Mouse (Mus musculus): ENCODE measurements around the gene Rabepk. TPM values are rescaled to one million over a fixed set of nuclear protein-coding genes. Genes with fewer than 3 reads are reported as not detected.
"Not testable (repeated sequence)": the region's sequence is repeated elsewhere in the genome, so short reads cannot be mapped to it uniquely, and the experiment has no call there.

The Rabepk gene
- 10 to 100 TPM; 53.6 to 62.6 (median 58.1) TPM for polyA plus RNA-seq (2017; shearing (Covaris generic))

- ATAC-seq = peak; percentile 75
Observed at GRCm38 (mm10) chr2:34799357-34800256, at the start of gene Rabepk. Gene Rabepk (minus strand): TSS chr2:34799912.

- ATAC-seq = no peak
Observed at GRCm38 (mm10) chr2:34847702-34848101, 48.0 kb upstream of the Rabepk start.

GRCm38 (mm10) chr2:34843211-34843939, 43.7 kb upstream of the Rabepk start:
- ATAC-seq = no peak

- ATAC-seq = no peak
Observed at GRCm38 (mm10) chr2:34841706-34842105, 42.0 kb upstream of the Rabepk start.

- ATAC-seq = not testable (repeated sequence)
Observed at GRCm38 (mm10) chr2:34840143-34840542, 40.4 kb upstream of the Rabepk start.

GRCm38 (mm10) chr2:34835669-34836068, 36.0 kb upstream of the Rabepk start:
- ATAC-seq = no peak

- no peak for ATAC-seq
Observed at GRCm38 (mm10) chr2:34833624-34834023, 33.9 kb upstream of the Rabepk start.

- ATAC-seq = not testable (repeated sequence)
Observed at GRCm38 (mm10) chr2:34832766-34833457, 33.2 kb upstream of the Rabepk start, which contains the start of gene Gm34653. Gene Gm34653 (plus strand): TSS chr2:34833007.

GRCm38 (mm10) chr2:34830066-34830465, 30.4 kb upstream of the Rabepk start:
- ATAC-seq = not testable (repeated sequence)

GRCm38 (mm10) chr2:34828026-34828425, 28.3 kb upstream of the Rabepk start:
- no peak for ATAC-seq

GRCm38 (mm10) chr2:34827591-34827990, 27.9 kb upstream of the Rabepk start:
- ATAC-seq = no peak

GRCm38 (mm10) chr2:34826460-34827231, 26.9 kb upstream of the Rabepk start:
- peak; percentile 36 for ATAC-seq

GRCm38 (mm10) chr2:34825827-34826459, 26.2 kb upstream of the Rabepk start, which contains the start of gene Fbxw2:
Gene Fbxw2 (minus strand): TSS chr2:34826311.
- ATAC-seq = peak; percentile 96

GRCm38 (mm10) chr2:34818492-34818891, 18.8 kb upstream of the Rabepk start:
- ATAC-seq = no peak

- not testable (repeated sequence) for ATAC-seq
Observed at GRCm38 (mm10) chr2:34815893-34816292, 16.2 kb upstream of the Rabepk start.

GRCm38 (mm10) chr2:34812706-34813105, 13.0 kb upstream of the Rabepk start:
- no peak for ATAC-seq

GRCm38 (mm10) chr2:34810775-34811174, 11.1 kb upstream of the Rabepk start:
- no peak for ATAC-seq

GRCm38 (mm10) chr2:34809568-34809967, 9.9 kb upstream of the Rabepk start:
- ATAC-seq = no peak

GRCm38 (mm10) chr2:34808057-34808456, 8.3 kb upstream of the Rabepk start:
- no peak for ATAC-seq

GRCm38 (mm10) chr2:34805364-34805950, 5.7 kb upstream of the Rabepk start:
- no peak for ATAC-seq

GRCm38 (mm10) chr2:34804815-34805214, 5.1 kb upstream of the Rabepk start:
- no peak for ATAC-seq

Data from inflammation-experienced regulatory T-cells, adult 6 months (primary cell).